Mouse (Mus musculus) ES-Bruce4 (cell line): ENCODE measurements around the gene Elfn2. TPM values are rescaled to one million over a fixed set of nuclear protein-coding genes. Genes with fewer than 3 reads are reported as not detected.

Source experiments
- H3K27ac ChIP-seq: 2 replicates; pipeline ENCODE4 v1.5.1; 2012; ENCODE audit warnings: low read length, inconsistent platforms; ENCODE audit not compliant: insufficient read depth
- H3K27me3 ChIP-seq: 2 replicates; pipeline ENCODE4 v1.6.1; 2012; ENCODE audit warnings: mild to moderate bottlenecking, low read length, inconsistent platforms; ENCODE audit not compliant: control insufficient read depth, poor library complexity, insufficient read depth, severe bottlenecking
- H3K36me3 ChIP-seq: 2 replicates; pipeline ENCODE4 v1.6.1; 2012; ENCODE audit warnings: inconsistent platforms, mild to moderate bottlenecking, low read length, moderate library complexity; ENCODE audit not compliant: control insufficient read depth, poor library complexity, insufficient read depth, severe bottlenecking
- H3K4me1 ChIP-seq: one replicate; pipeline ENCODE4 v1.8.1; 2011; ENCODE audit warnings: low read length; ENCODE audit not compliant: control insufficient read depth, insufficient read depth
- H3K4me3 ChIP-seq: 2 replicates; pipeline ENCODE4 v1.5.1; 2011; ENCODE audit warnings: low read depth, mild to moderate bottlenecking, low read length
- H3K9ac ChIP-seq: 2 replicates; pipeline ENCODE4 v1.6.1; 2012; ENCODE audit warnings: low read depth, mild to moderate bottlenecking, inconsistent platforms; ENCODE audit not compliant: poor library complexity, severe bottlenecking
- H3K9me3 ChIP-seq: replicated peaks from 2 replicates; pipeline ENCODE4 v1.6.1; 2012; ENCODE audit warnings: mild to moderate bottlenecking, low read length, inconsistent platforms; ENCODE audit not compliant: control insufficient read depth, poor library complexity, insufficient read depth, severe bottlenecking
- CTCF ChIP-seq: IDR thresholded peaks from one replicate; pipeline ENCODE4 v1.8.1; 2011; ENCODE audit warnings: low read depth, low read length
- EP300 ChIP-seq: IDR thresholded peaks from 2 replicates; pipeline ENCODE4 v1.6.1; 2011; ENCODE audit warnings: low read depth, low read length; ENCODE audit not compliant: insufficient read depth
- POLR2A ChIP-seq: IDR thresholded peaks from one replicate; pipeline ENCODE4 v1.8.1; 2011; ENCODE audit warnings: low read length; ENCODE audit not compliant: insufficient read depth
- polyA plus RNA-seq: library from polyadenylated mRNA; stranded (reverse); fragments of >200 nt; gene quantifications from 2 replicates; pipeline ENCODE4 v1.2.4, GENCODE M21; 2011; ENCODE audit warnings: low read depth; ENCODE audit not compliant: missing spikeins, insufficient read depth, insufficient read length

The Elfn2 gene
- polyA plus RNA-seq, 1 experiment = 0.07 TPM

GRCm38 (mm10) chr15:78744206-78744605, 25.6 kb upstream of the Elfn2 start:
- TF ChIP-seq EP300 (no peak), POLR2A (no peak), CTCF (peak; percentile 95)
- peaks cover under 1% of the 10 kb centered on the region for H3K4me1 ChIP-seq
- no peaks in the 10 kb centered on the region for H3K27me3 ChIP-seq
- H3K36me3 ChIP-seq = no peaks in the 10 kb centered on the region
- no peak overlapping the region for H3K9ac ChIP-seq
- H3K27ac ChIP-seq = no peak overlapping the region
- H3K4me3 ChIP-seq = no peak overlapping the region
- H3K9me3 ChIP-seq = no peaks in the 10 kb centered on the region

- Histone ChIP-seq H3K27me3 (no peaks in the 10 kb centered on the region), H3K9ac (no peak overlapping the region), H3K9me3 (no peaks in the 10 kb centered on the region), H3K4me1 (no peaks in the 10 kb centered on the region), H3K4me3 (no peak overlapping the region), H3K27ac (no peak overlapping the region), H3K36me3 (no peaks in the 10 kb centered on the region)
- TF ChIP-seq EP300 (no peak), CTCF (no peak), POLR2A (no peak)
Observed at GRCm38 (mm10) chr15:78742831-78743230, 24.3 kb upstream of the Elfn2 start.

- Histone ChIP-seq H3K27ac (no peak overlapping the region), H3K36me3 (no peaks in the 10 kb centered on the region)
Observed at GRCm38 (mm10) chr15:78740662-78741061, 22.1 kb upstream of the Elfn2 start.

DNA sequence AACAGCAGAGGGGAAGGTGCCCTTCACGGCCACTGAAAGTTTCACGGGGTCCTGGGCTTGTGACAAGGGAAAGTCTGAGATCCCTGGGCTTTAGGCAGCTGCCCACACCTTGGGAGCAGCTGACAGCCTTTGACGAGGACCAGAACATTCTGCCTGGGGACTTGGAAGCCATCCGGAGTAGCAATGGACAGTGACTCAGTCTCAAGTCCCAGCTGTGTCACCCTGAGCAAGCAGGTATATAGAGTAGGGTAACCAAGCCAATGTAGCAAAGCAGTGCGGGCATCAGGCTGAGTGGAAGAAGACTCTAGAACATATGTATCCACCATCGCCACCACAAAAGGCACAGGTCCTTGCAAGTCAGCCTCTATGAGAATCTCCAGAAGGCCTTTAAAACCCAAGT, 18.6 kb upstream of the Elfn2 start:
- Histone ChIP-seq H3K4me3 (no peak overlapping the region), H3K36me3 (no peaks in the 10 kb centered on the region), H3K27ac (no peak overlapping the region), H3K9ac (no peak overlapping the region), H3K4me1 (no peaks in the 10 kb centered on the region), H3K9me3 (no peaks in the 10 kb centered on the region), H3K27me3 (no peaks in the 10 kb centered on the region)
- TF ChIP-seq CTCF = no peak
- TF ChIP-seq EP300 = no peak
- no peak for TF ChIP-seq POLR2A

More at GRCm38 (mm10) chr15:78740662-78741061, 22.1 kb upstream of the Elfn2 start:
- Histone ChIP-seq H3K9me3 (no peaks in the 10 kb centered on the region), H3K4me1 (no peaks in the 10 kb centered on the region), H3K27me3 (no peaks in the 10 kb centered on the region), H3K9ac (no peak overlapping the region), H3K4me3 (no peak overlapping the region)
- TF ChIP-seq POLR2A (no peak), CTCF (no peak), EP300 (no peak)

DNA sequence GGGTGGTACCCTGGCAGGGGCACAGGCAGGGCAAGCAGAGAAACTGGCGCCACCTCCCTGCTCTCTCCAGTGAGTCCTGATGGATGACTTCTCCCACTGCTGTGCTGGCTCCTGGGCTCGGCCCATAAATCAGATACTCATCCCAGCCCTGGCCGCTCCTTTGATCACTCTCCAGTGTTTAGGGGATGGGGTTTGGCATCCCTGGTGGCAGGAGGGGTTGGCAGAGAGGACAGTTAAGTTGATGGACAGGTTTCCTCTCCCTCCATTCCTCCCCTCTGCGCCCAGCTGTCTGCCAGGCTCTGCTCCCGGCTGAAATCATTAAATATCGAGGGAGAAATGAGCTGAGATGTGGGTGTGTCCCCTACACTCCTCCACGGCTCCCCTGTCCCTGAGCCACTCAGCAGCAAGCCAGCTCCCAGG, 18.1 kb upstream of the Elfn2 start:
- no peak overlapping the region for H3K9ac ChIP-seq
- no peaks in the 10 kb centered on the region for H3K4me1 ChIP-seq
- no peak for TF ChIP-seq POLR2A
- TF ChIP-seq EP300 = no peak
- TF ChIP-seq CTCF = no peak
- no peak overlapping the region for H3K27ac ChIP-seq
- no peak overlapping the region for H3K4me3 ChIP-seq
- H3K9me3 ChIP-seq = no peaks in the 10 kb centered on the region
- H3K27me3 ChIP-seq = no peaks in the 10 kb centered on the region
- H3K36me3 ChIP-seq = no peaks in the 10 kb centered on the region

DNA sequence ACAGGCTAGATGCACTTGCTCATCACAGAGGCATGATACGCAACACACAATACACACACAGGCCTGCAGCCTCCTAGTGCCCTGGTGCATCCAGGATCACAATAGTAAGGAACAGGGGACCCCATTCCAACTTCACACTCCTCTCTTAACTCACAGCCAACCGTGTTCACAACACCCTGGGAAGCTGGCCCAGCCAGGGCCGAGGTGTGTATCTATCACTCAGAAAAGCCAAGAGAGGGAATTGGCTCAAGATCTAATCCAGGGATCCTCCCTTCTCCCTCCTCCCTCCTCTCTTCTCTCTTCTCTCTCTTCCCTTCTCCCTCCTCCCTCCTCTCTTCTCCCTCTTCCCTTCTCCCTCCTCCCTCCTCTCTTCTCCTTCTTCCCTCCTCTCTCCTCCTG, 17.6 kb upstream of the Elfn2 start:
- H3K27me3 ChIP-seq = no peaks in the 10 kb centered on the region
- H3K27ac ChIP-seq = no peak overlapping the region
- H3K9me3 ChIP-seq = no peaks in the 10 kb centered on the region

More for the DNA sequence above, 17.6 kb upstream of the Elfn2 start:
- H3K36me3 ChIP-seq = no peaks in the 10 kb centered on the region
- H3K9ac ChIP-seq = no peak overlapping the region
- H3K4me3 ChIP-seq = no peak overlapping the region
- no peaks in the 10 kb centered on the region for H3K4me1 ChIP-seq
- TF ChIP-seq EP300 (no peak), POLR2A (no peak), CTCF (no peak)
